Mouse (Mus musculus) kidney, embryonic 15.5 days (tissue): ENCODE measurements at regions not wholly inside any gene's neighbourhood (a gene's known extent, or its start where the extent isn't known, plus 50 kb on each side); places are given as distances from the start of the nearest gene placed in this dataset.

ENCODE experiments used
- ATAC-seq: fragments of 200-750 bp; cut with Nextera tagmentation; replicated peaks from 2 replicates; pipeline ENCODE4 v1.8.0; 2017; ENCODE audit warnings: moderate TSS enrichment; ENCODE audit not compliant: low FRiP score
- H3K27ac ChIP-seq: fragments of 300-500 bp; sonication (generic); 2 replicates; pipeline ENCODE4 v1.5.1; 2015; ENCODE audit warnings: mild to moderate bottlenecking, inconsistent platforms
- H3K27me3 ChIP-seq: fragments of 300-500 bp; sonication (generic); 2 replicates; pipeline ENCODE4 v1.6.1; 2015; ENCODE audit warnings: inconsistent platforms
- H3K36me3 ChIP-seq: fragments of 300-500 bp; sonication (generic); 2 replicates; pipeline ENCODE4 v1.6.1; 2015; ENCODE audit warnings: inconsistent platforms
- H3K4me1 ChIP-seq: fragments of 300-500 bp; sonication (generic); 2 replicates; pipeline ENCODE4 v1.6.1; 2015; ENCODE audit warnings: inconsistent platforms
- H3K4me2 ChIP-seq: fragments of 300-500 bp; sonication (generic); 2 replicates; pipeline ENCODE4 v1.6.1; 2015; ENCODE audit warnings: moderate library complexity, mild to moderate bottlenecking, inconsistent platforms
- H3K4me3 ChIP-seq: fragments of 300-500 bp; sonication (generic); replicated peaks from 2 replicates; pipeline ENCODE4 v1.5.1; 2015; ENCODE audit warnings: mild to moderate bottlenecking, inconsistent platforms
- H3K9ac ChIP-seq: fragments of 300-500 bp; sonication (generic); 2 replicates; pipeline ENCODE4 v1.6.1; 2015; ENCODE audit warnings: mild to moderate bottlenecking, inconsistent platforms
- H3K9me3 ChIP-seq: fragments of 300-500 bp; sonication (generic); replicated peaks from 2 replicates; pipeline ENCODE4 v1.6.1; 2016; ENCODE audit warnings: inconsistent platforms
- WGBS: fragments of 180-500 bp; shearing (Covaris S2); methylation state at CpG from one replicate; pipeline ENCODE4 v1.1.7; 2015; ENCODE audit warnings: mixed read lengths; 5-methylcytosine and 5-hydroxymethylcytosine counted together

DNA sequence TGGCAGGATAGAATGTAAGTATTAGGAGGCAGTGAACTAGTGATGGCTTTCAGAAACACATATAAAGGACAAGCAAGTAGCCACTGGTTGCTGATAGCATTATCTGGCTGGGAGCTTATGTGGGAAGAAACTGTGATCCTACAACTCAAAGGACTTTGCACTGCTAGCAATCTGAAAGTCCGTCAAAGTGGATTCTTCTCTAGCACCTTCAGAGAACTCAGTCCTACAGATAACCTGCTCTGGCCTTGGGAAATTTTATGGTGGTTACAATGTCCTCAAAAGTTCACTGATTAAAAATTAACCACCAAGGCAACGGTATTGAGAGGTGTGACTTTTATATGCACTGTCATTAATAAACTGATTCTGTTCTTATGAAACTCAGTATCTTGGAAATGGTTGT lies 335.3 kb downstream of the Prr30 start:
- H3K27ac ChIP-seq = no peak overlapping the region
- no peak for ATAC-seq
- 79% methylated on average over 2 of the region's 2 CpGs for WGBS

DNA sequence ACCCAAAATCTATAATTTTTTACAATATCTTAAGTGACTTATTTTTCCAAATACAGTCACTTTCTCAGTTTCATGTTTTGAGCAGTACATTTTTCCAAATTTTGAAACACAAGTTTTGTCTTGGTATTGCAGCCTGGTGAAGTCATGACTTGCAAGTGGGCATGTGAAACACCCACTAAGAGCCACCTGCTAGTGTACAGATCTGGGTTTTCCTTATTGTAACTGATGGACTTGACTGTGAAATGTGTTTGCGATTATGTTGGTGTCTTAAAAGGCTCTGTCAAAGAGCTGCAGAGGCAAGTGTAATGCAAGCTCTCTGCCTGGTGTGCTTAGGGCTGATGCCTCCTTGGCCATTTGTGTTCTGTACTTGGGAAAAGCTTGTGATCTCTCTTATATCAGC lies 336.0 kb downstream of the Prr30 start:
- H3K27me3 ChIP-seq = no peaks in the 10 kb centered on the region
- no peaks in the 10 kb centered on the region for H3K36me3 ChIP-seq
- ATAC-seq = no peak
- 89% methylated on average over 1 of the region's 1 CpGs for WGBS
- H3K27ac ChIP-seq = no peak overlapping the region
- no peak overlapping the region for H3K4me2 ChIP-seq
- H3K4me3 ChIP-seq = no peak overlapping the region
- H3K9ac ChIP-seq = no peak overlapping the region
- no peaks in the 10 kb centered on the region for H3K9me3 ChIP-seq
- H3K4me1 ChIP-seq = no peaks in the 10 kb centered on the region

More for the DNA sequence above, 335.3 kb downstream of the Prr30 start:
- H3K4me1 ChIP-seq = no peaks in the 10 kb centered on the region
- H3K9ac ChIP-seq = no peak overlapping the region
- H3K36me3 ChIP-seq = no peaks in the 10 kb centered on the region
- no peaks in the 10 kb centered on the region for H3K27me3 ChIP-seq
- H3K9me3 ChIP-seq = no peaks in the 10 kb centered on the region
- no peak overlapping the region for H3K4me2 ChIP-seq
- no peak overlapping the region for H3K4me3 ChIP-seq

DNA sequence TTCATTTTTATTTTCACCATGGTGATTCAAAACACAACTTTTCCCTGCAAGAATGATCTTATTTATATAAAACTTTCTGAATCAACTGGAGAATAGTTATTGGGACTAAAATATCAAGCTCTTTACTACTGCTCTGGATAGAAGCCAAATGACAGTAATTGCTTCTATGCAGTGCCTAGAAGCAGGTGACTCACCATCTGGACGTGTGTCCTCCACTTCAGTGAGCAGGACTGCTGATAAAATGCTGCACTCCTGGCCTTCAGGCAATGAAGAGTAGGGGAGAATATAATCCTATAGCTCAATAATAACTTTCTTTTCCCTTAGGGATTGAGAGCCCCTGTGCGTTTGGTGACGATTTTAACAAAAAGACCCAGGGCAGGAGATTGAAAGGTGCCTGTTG lies 357.3 kb downstream of the Prr30 start:
- Histone ChIP-seq H3K9ac (no peak overlapping the region), H3K4me2 (no peak overlapping the region), H3K27ac (no peak overlapping the region), H3K36me3 (no peaks in the 10 kb centered on the region), H3K4me1 (no peaks in the 10 kb centered on the region), H3K9me3 (no peaks in the 10 kb centered on the region), H3K27me3 (no peaks in the 10 kb centered on the region), H3K4me3 (no peak overlapping the region)
- ATAC-seq = no peak
- 65% methylated on average over 3 of the region's 3 CpGs for WGBS
